Mouse (Mus musculus): ENCODE results near the gene Caln1. TPM values are rescaled to one million over a fixed set of nuclear protein-coding genes. Genes with fewer than 3 reads are reported as not detected.

Gene Caln1
- total RNA-seq, 1 experiment: not detected

GRCm38 (mm10) chr5:130474876-130475275 is 105.6 kb downstream of the Caln1 start:
- in situ Hi-C loops (cut with MboI; ENCODE audit: low sequenced_read_pairs in 2 of 2, unreplicated experiment in 2 of 2): no loop called here
- H3K27ac ChIP-seq (ENCODE audit: insufficient read depth, low read depth, low read length, poor library complexity, severe bottlenecking): no peak overlapping the region
- H3K4me3 ChIP-seq (ENCODE audit: insufficient read depth in 1 of 2, low read depth in 1 of 2, low read length in 2 of 2, poor library complexity in 1 of 2, severe bottlenecking in 1 of 2): no peak overlapping the region
- no peaks in the 10 kb centered on the region for H3K9me3 ChIP-seq (ENCODE audit: control insufficient read depth, insufficient read depth, low read depth, low read length)
- DNase-seq (ENCODE audit: low read depth, low spot score): no peak
- H3K36me3 ChIP-seq (ENCODE audit: control insufficient read depth, insufficient read depth, low read length, poor library complexity, severe bottlenecking): no peaks in the 10 kb centered on the region
- H3K4me1 ChIP-seq (ENCODE audit: control insufficient read depth in 2 of 2, insufficient read depth in 2 of 2, low read length in 2 of 2, poor library complexity in 1 of 2): no peaks in the 10 kb centered on the region
- no peak overlapping the region for H3K9ac ChIP-seq (ENCODE audit: insufficient read depth, low read depth, low read length, poor library complexity, severe bottlenecking)
- TF ChIP-seq ZNF384 (IDR thresholded peaks at IDR 0.05; ENCODE audit: low read depth, low read length): no peak
- no peak for TF ChIP-seq HCFC1 (IDR thresholded peaks at IDR 0.05; ENCODE audit: borderline replicate concordance, insufficient read depth, low read length)
- TF ChIP-seq ZC3H11A (IDR thresholded peaks at IDR 0.05; ENCODE audit: borderline replicate concordance, low read depth, low read length): no peak
- no peak for TF ChIP-seq MAFK (IDR thresholded peaks at IDR 0.05; ENCODE audit: insufficient read depth, low read depth, low read length)
- no peak for TF ChIP-seq CHD2 (IDR thresholded peaks at IDR 0.05; ENCODE audit: low read depth, low read length)

- in situ Hi-C loops (cut with MboI; ENCODE audit: low sequenced_read_pairs in 2 of 2, unreplicated experiment in 2 of 2): no loop called here
- H3K27ac ChIP-seq (ENCODE audit: insufficient read depth, low read depth, low read length, poor library complexity, severe bottlenecking): no peak overlapping the region
- H3K4me1 ChIP-seq (ENCODE audit: control insufficient read depth in 2 of 2, insufficient read depth in 2 of 2, low read length in 2 of 2, poor library complexity in 1 of 2): no peaks in the 10 kb centered on the region
- no peak overlapping the region for H3K4me3 ChIP-seq (ENCODE audit: insufficient read depth in 1 of 2, low read depth in 1 of 2, low read length in 2 of 2, poor library complexity in 1 of 2, severe bottlenecking in 1 of 2)
- no peaks in the 10 kb centered on the region for H3K36me3 ChIP-seq (ENCODE audit: control insufficient read depth, insufficient read depth, low read length, poor library complexity, severe bottlenecking)
- H3K9me3 ChIP-seq (ENCODE audit: control insufficient read depth, insufficient read depth, low read depth, low read length): no peaks in the 10 kb centered on the region
- no peak overlapping the region for H3K9ac ChIP-seq (ENCODE audit: insufficient read depth, low read depth, low read length, poor library complexity, severe bottlenecking)
- TF ChIP-seq ZC3H11A (IDR thresholded peaks at IDR 0.05; ENCODE audit: borderline replicate concordance, low read depth, low read length) (no peak), CHD2 (IDR thresholded peaks at IDR 0.05; ENCODE audit: low read depth, low read length) (no peak), HCFC1 (IDR thresholded peaks at IDR 0.05; ENCODE audit: borderline replicate concordance, insufficient read depth, low read length) (no peak), ZNF384 (IDR thresholded peaks at IDR 0.05; ENCODE audit: low read depth, low read length) (no peak), MAFK (IDR thresholded peaks at IDR 0.05; ENCODE audit: insufficient read depth, low read depth, low read length) (no peak)
- DNase-seq (ENCODE audit: low read depth, low spot score): no peak
Observed at GRCm38 (mm10) chr5:130476741-130477140, 107.5 kb downstream of the Caln1 start.

- in situ Hi-C loops (cut with MboI; ENCODE audit: low sequenced_read_pairs in 2 of 2, unreplicated experiment in 2 of 2): no loop called here
- H3K9ac ChIP-seq (ENCODE audit: insufficient read depth, low read depth, low read length, poor library complexity, severe bottlenecking): no peak overlapping the region
- H3K36me3 ChIP-seq (ENCODE audit: control insufficient read depth, insufficient read depth, low read length, poor library complexity, severe bottlenecking): no peaks in the 10 kb centered on the region
- H3K4me1 ChIP-seq (ENCODE audit: control insufficient read depth in 2 of 2, insufficient read depth in 2 of 2, low read length in 2 of 2, poor library complexity in 1 of 2): no peaks in the 10 kb centered on the region
- H3K4me3 ChIP-seq (ENCODE audit: insufficient read depth in 1 of 2, low read depth in 1 of 2, low read length in 2 of 2, poor library complexity in 1 of 2, severe bottlenecking in 1 of 2): no peak overlapping the region
- no peak for DNase-seq (ENCODE audit: low read depth, low spot score)
- H3K27ac ChIP-seq (ENCODE audit: insufficient read depth, low read depth, low read length, poor library complexity, severe bottlenecking): no peak overlapping the region
- H3K9me3 ChIP-seq (ENCODE audit: control insufficient read depth, insufficient read depth, low read depth, low read length): no peaks in the 10 kb centered on the region
- TF ChIP-seq ZNF384 (IDR thresholded peaks at IDR 0.05; ENCODE audit: low read depth, low read length): no peak
- no peak for TF ChIP-seq MAFK (IDR thresholded peaks at IDR 0.05; ENCODE audit: insufficient read depth, low read depth, low read length)
- TF ChIP-seq HCFC1 (IDR thresholded peaks at IDR 0.05; ENCODE audit: borderline replicate concordance, insufficient read depth, low read length): no peak
- no peak for TF ChIP-seq CHD2 (IDR thresholded peaks at IDR 0.05; ENCODE audit: low read depth, low read length)
- no peak for TF ChIP-seq ZC3H11A (IDR thresholded peaks at IDR 0.05; ENCODE audit: borderline replicate concordance, low read depth, low read length)
Observed at GRCm38 (mm10) chr5:130480290-130480689, 111.0 kb downstream of the Caln1 start.

GRCm38 (mm10) chr5:130491471-130491870 is 122.2 kb downstream of the Caln1 start:
- Histone ChIP-seq H3K4me3 (ENCODE audit: insufficient read depth in 1 of 2, low read depth in 1 of 2, low read length in 2 of 2, poor library complexity in 1 of 2, severe bottlenecking in 1 of 2) (no peak overlapping the region), H3K27ac (ENCODE audit: insufficient read depth, low read depth, low read length, poor library complexity, severe bottlenecking) (no peak overlapping the region), H3K36me3 (ENCODE audit: control insufficient read depth, insufficient read depth, low read length, poor library complexity, severe bottlenecking) (no peaks in the 10 kb centered on the region), H3K4me1 (ENCODE audit: control insufficient read depth in 2 of 2, insufficient read depth in 2 of 2, low read length in 2 of 2, poor library complexity in 1 of 2) (no peaks in the 10 kb centered on the region), H3K9ac (ENCODE audit: insufficient read depth, low read depth, low read length, poor library complexity, severe bottlenecking) (no peak overlapping the region), H3K9me3 (ENCODE audit: control insufficient read depth, insufficient read depth, low read depth, low read length) (no peaks in the 10 kb centered on the region)
- TF ChIP-seq HCFC1 (IDR thresholded peaks at IDR 0.05; ENCODE audit: borderline replicate concordance, insufficient read depth, low read length) (no peak), CHD2 (IDR thresholded peaks at IDR 0.05; ENCODE audit: low read depth, low read length) (no peak), ZC3H11A (IDR thresholded peaks at IDR 0.05; ENCODE audit: borderline replicate concordance, low read depth, low read length) (no peak), MAFK (IDR thresholded peaks at IDR 0.05; ENCODE audit: insufficient read depth, low read depth, low read length) (no peak), ZNF384 (IDR thresholded peaks at IDR 0.05; ENCODE audit: low read depth, low read length) (no peak)
- DNase-seq (ENCODE audit: low read depth, low spot score): no peak
- in situ Hi-C loops (cut with MboI; ENCODE audit: low sequenced_read_pairs in 2 of 2, unreplicated experiment in 2 of 2): no loop called here

- H3K27ac ChIP-seq (ENCODE audit: insufficient read depth, low read depth, low read length, poor library complexity, severe bottlenecking): no peak overlapping the region
Observed at GRCm38 (mm10) chr5:130492305-130492704, 123.0 kb downstream of the Caln1 start.

More at GRCm38 (mm10) chr5:130492305-130492704, 123.0 kb downstream of the Caln1 start:
- Histone ChIP-seq H3K9me3 (ENCODE audit: control insufficient read depth, insufficient read depth, low read depth, low read length) (no peaks in the 10 kb centered on the region), H3K36me3 (ENCODE audit: control insufficient read depth, insufficient read depth, low read length, poor library complexity, severe bottlenecking) (no peaks in the 10 kb centered on the region), H3K9ac (ENCODE audit: insufficient read depth, low read depth, low read length, poor library complexity, severe bottlenecking) (no peak overlapping the region), H3K4me3 (ENCODE audit: insufficient read depth in 1 of 2, low read depth in 1 of 2, low read length in 2 of 2, poor library complexity in 1 of 2, severe bottlenecking in 1 of 2) (no peak overlapping the region), H3K4me1 (ENCODE audit: control insufficient read depth in 2 of 2, insufficient read depth in 2 of 2, low read length in 2 of 2, poor library complexity in 1 of 2) (no peaks in the 10 kb centered on the region)
- in situ Hi-C loops (cut with MboI; ENCODE audit: low sequenced_read_pairs in 2 of 2, unreplicated experiment in 2 of 2): no loop called here
- DNase-seq (ENCODE audit: low read depth, low spot score): no peak
- TF ChIP-seq CHD2 (IDR thresholded peaks at IDR 0.05; ENCODE audit: low read depth, low read length) (no peak), ZNF384 (IDR thresholded peaks at IDR 0.05; ENCODE audit: low read depth, low read length) (no peak), MAFK (IDR thresholded peaks at IDR 0.05; ENCODE audit: insufficient read depth, low read depth, low read length) (no peak), HCFC1 (IDR thresholded peaks at IDR 0.05; ENCODE audit: borderline replicate concordance, insufficient read depth, low read length) (no peak), ZC3H11A (IDR thresholded peaks at IDR 0.05; ENCODE audit: borderline replicate concordance, low read depth, low read length) (no peak)
